ENCODE assay signal across 11 mouse cellular contexts in the genomic region with DNA sequence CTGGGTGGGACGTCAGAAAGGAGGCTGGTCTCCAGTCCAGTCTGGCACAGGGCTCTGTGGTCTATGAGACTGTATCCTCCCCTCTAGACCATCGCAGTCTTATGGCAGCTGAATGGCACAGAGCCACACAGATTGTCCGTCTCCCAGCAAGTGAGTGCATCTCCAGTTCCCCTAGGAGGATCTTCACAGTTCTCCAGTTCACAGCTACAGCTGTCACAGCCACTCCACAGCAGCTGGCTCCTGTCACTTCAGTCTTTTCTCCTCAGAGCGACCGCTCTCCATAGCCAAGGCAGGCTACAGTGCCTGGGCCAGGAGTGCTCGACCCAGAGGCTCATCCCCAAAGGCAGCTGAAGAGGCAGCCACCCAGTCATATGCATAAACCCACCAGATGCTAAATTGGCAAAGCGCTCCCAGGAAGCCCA. TPM values are rescaled to one million over a fixed set of nuclear protein-coding genes. Genes with fewer than 3 reads are reported as not detected.
DNase-seq lines count a peak whose midpoint lies in the region; ATAC-seq and TF ChIP-seq lines count a peak whose summit lies in the region.
"Had no signal": no experiment of that assay in that cellular context is flagged by ENCODE, and none has a peak within 500 bp of the region (broad histone marks: within the 10 kb centered on the region; RNA-seq: fewer than 3 reads in every experiment).

No protein-coding gene starts in this region.

- no peak overlapping the region for H3ac ChIP-seq in C2C12 (ENCODE audit: control insufficient read depth, insufficient read length, low read depth)

- peaks cover 55% of the 10 kb centered on the region for H3K27me3 ChIP-seq in heart, embryonic 11.5 days (ENCODE audit: control insufficient read depth, insufficient read depth, low read length)
- H3K27me3 ChIP-seq in C2C12 (ENCODE audit: control insufficient read depth, insufficient read depth, insufficient read length) = peaks cover 16% of the 10 kb centered on the region

- H3K4me3 ChIP-seq in heart, embryonic 11.5 days (ENCODE audit: low read depth, low read length) = no peak overlapping the region
- H3K4me3 ChIP-seq in C2C12 (ENCODE audit: insufficient read depth, poor library complexity, severe bottlenecking) = no peak overlapping the region
- H3K4me3 ChIP-seq: liver, embryonic 15.5 days had no signal

- H3K36me3 ChIP-seq in heart, embryonic 11.5 days (ENCODE audit: control insufficient read depth, insufficient read depth, low read length) = peaks cover 11% of the 10 kb centered on the region
- H3K36me3 ChIP-seq in C2C12 (ENCODE audit: control insufficient read depth, insufficient read depth) = peaks cover 22% of the 10 kb centered on the region

- no peaks in the 10 kb centered on the region for H3K79me2 ChIP-seq in C2C12 (ENCODE audit: control insufficient read depth, insufficient read depth)

- intact Hi-C loops in heart, postnatal 14 days (cut with DNase I) = no loop called here

- peaks cover 17% of the 10 kb centered on the region for H3K4me1 ChIP-seq in heart, embryonic 11.5 days (ENCODE audit: control insufficient read depth, insufficient read depth, low read length)

- no peaks in the 10 kb centered on the region for H3K9me3 ChIP-seq in heart, embryonic 11.5 days (replicated peaks; ENCODE audit: control insufficient read depth, low read length)
- H3K9me3 ChIP-seq: liver, embryonic 15.5 days had no signal

- no peak overlapping the region for H3K9ac ChIP-seq in heart, embryonic 11.5 days (ENCODE audit: low read depth, low read length)
- H3K9ac ChIP-seq: liver, embryonic 15.5 days had no signal

- no peak for TF ChIP-seq CTCF in C2C12 (IDR thresholded peaks at IDR 0.05; ENCODE audit: control insufficient read depth, insufficient read depth, insufficient read length)

- no peak for ATAC-seq in heart, embryonic 11.5 days (replicated peaks; ENCODE audit: insufficient number of reproducible peaks, low FRiP score, low TSS enrichment)
- ATAC-seq: CD4-positive, CD25-positive, alpha-beta regulatory T cell, adult 4 months had no signal

- 61% methylated on average over 7 of the region's 7 CpGs for WGBS in heart, embryonic 11.5 days (ENCODE audit: insufficient replicate concordance)

- peak; percentile 36 for DNase-seq in heart, adult 8-10 months (ENCODE audit: low spot score)
- peak; percentile 45 to 66 for DNase-seq in heart, postnatal 14 days
- DNase-seq in lung, postnatal 10 days = peak; percentile 70
- DNase-seq in layer of hippocampus, adult 18-20 months (ENCODE audit: low spot score in 2 of 2) = no peak
- DNase-seq in right cerebral cortex, postnatal 36 days (ENCODE audit: low spot score in 2 of 2) = no peak
- no peak for DNase-seq in thymus, adult 18-20 months
- DNase-seq: layer of hippocampus, adult 9-11 months had no signal

- H3K79me3 ChIP-seq in C2C12 (ENCODE audit: low read depth) = no peaks in the 10 kb centered on the region

- H3K27ac ChIP-seq in heart, embryonic 11.5 days (ENCODE audit: low read depth, low read length) = no peak overlapping the region
- H3K27ac ChIP-seq: liver, embryonic 15.5 days had no signal

- H3K4me2 ChIP-seq in heart, embryonic 11.5 days = no peak overlapping the region
- H3K4me2 ChIP-seq: liver, embryonic 15.5 days had no signal

TF ChIP-seq in C2C12, 6 proteins besides CTCF, POLR2A, EP300 and RAD21:
- no peak for TF ChIP-seq MYOG (IDR thresholded peaks at IDR 0.05; ENCODE audit: control insufficient read depth, extremely low read depth, insufficient read length)
- TF ChIP-seq MYOD1 (IDR thresholded peaks at IDR 0.05; ENCODE audit: control insufficient read depth, insufficient read length, low read depth) = peak; percentile 95

RNA-seq across cellular contexts. Expression of gene Galr2, which starts 5.0 kb away (rescaled TPM):
- total RNA-seq in heart, adult 8-10 months (2022) = not detected
- 0.16 TPM in 1 of 2 replicates, not detected in the other for polyA plus RNA-seq in heart, embryonic 11.5 days (2014; fragmentation: Nextera tagmentation; extraction: Ambion mirVana)
- polyA plus RNA-seq in C2C12 (2012; fragmentation: generic; extraction: Trizol) = 0.85 TPM
- not detected for total RNA-seq in heart, postnatal 14 days (2021)
- not detected for total RNA-seq in layer of hippocampus, adult 18-20 months (2021)
- polyA plus RNA-seq: CD4-positive, CD25-positive, alpha-beta regulatory T cell, adult 4 months; liver, embryonic 15.5 days had no signal

RNA-seq across cellular contexts. Expression of gene Srp68, which starts 11.8 kb away (rescaled TPM):
- total RNA-seq in heart, adult 8-10 months (2022) = 10 to 100 TPM; 61.3 to 72.1 (median 66.2) TPM
- polyA plus RNA-seq in heart, embryonic 11.5 days (2014; fragmentation: Nextera tagmentation; extraction: Ambion mirVana) = 61.5 and 61.9 TPM in 2 replicates
- polyA plus RNA-seq in C2C12 (2012; fragmentation: generic; extraction: Trizol) = 81.9 TPM
- 10 to 100 TPM; 54.4 to 55.6 TPM for total RNA-seq in heart, postnatal 14 days (2021)
- 10 to 100 TPM; 69.4 to 71.3 TPM for total RNA-seq in layer of hippocampus, adult 18-20 months (2021)

RNA-seq across cellular contexts. Expression of gene Exoc7, which starts 21.3 kb away (rescaled TPM):
- 10 to 100 TPM; 49.0 to 65.8 (median 54.2) TPM for total RNA-seq in heart, adult 8-10 months (2022)
- polyA plus RNA-seq in heart, embryonic 11.5 days (2014; fragmentation: Nextera tagmentation; extraction: Ambion mirVana) = 42.5 and 46.6 TPM in 2 replicates
- 31.5 TPM for polyA plus RNA-seq in C2C12 (2012; fragmentation: generic; extraction: Trizol)
- total RNA-seq in heart, postnatal 14 days (2021) = 10 to 100 TPM; 44.3 to 52.3 TPM
- total RNA-seq in layer of hippocampus, adult 18-20 months (2021) = 10 to 100 TPM; 69.4 to 85.5 TPM

RNA-seq across cellular contexts. Expression of gene Evpl, which starts 47.9 kb away (rescaled TPM):
- under 1 TPM; 0.49 to 0.94 (median 0.56) TPM for total RNA-seq in heart, adult 8-10 months (2022)
- 0.26 and 0.31 TPM in 2 replicates for polyA plus RNA-seq in heart, embryonic 11.5 days (2014; fragmentation: Nextera tagmentation; extraction: Ambion mirVana)
- 0.13 TPM for polyA plus RNA-seq in C2C12 (2012; fragmentation: generic; extraction: Trizol)
- under 1 TPM; 0.83 to 0.93 TPM for total RNA-seq in heart, postnatal 14 days (2021)
- under 1 TPM; 0.61 to 0.74 TPM for total RNA-seq in layer of hippocampus, adult 18-20 months (2021)
- polyA plus RNA-seq: CD4-positive, CD25-positive, alpha-beta regulatory T cell, adult 4 months had no signal

RNA-seq across cellular contexts. Expression of gene Foxj1, which starts 49.4 kb away (rescaled TPM):
- total RNA-seq in heart, adult 8-10 months (2022) = under 1 TPM in 1 of 4 experiments, not detected in 3; 0.26 TPM
- 0.07 TPM in 1 of 2 replicates, not detected in the other for polyA plus RNA-seq in heart, embryonic 11.5 days (2014; fragmentation: Nextera tagmentation; extraction: Ambion mirVana)
- 0.14 TPM for polyA plus RNA-seq in C2C12 (2012; fragmentation: generic; extraction: Trizol)
- 1 to 10 TPM in 1 of 2 experiments, under 1 TPM in 1; 0.07 to 1.5 TPM for total RNA-seq in heart, postnatal 14 days (2021)
- total RNA-seq in layer of hippocampus, adult 18-20 months (2021) = 1 to 10 TPM; 6.2 to 7.5 TPM
- polyA plus RNA-seq: CD4-positive, CD25-positive, alpha-beta regulatory T cell, adult 4 months had no signal

Comparison
In these comparisons a context has a peak if more than half of its experiments do, and no peak if none do; other contexts are left out.
1. DNase-seq: peak in heart, adult 8-10 months (single experiment), heart, postnatal 14 days (2 of 2) and lung, postnatal 10 days (single experiment); none in layer of hippocampus, adult 18-20 months (0 of 2), right cerebral cortex, postnatal 36 days (0 of 2) and thymus, adult 18-20 months (0 of 2).